Mouse (Mus musculus): ENCODE measurements at regions not wholly inside any gene's neighbourhood (a gene's known extent, or its start where the extent isn't known, plus 50 kb on each side); places are given as distances from the start of the nearest gene placed in this dataset.
"Not testable (repeated sequence)": the region's sequence is repeated elsewhere in the genome, so short reads cannot be mapped to it uniquely, and the experiment has no call there.

- intact Hi-C loops (cut with DNase I): no loop called here
These were observed 178.5 kb downstream of the Tmem114 start for GRCm38 (mm10) chr16:8246445-8246844.

GRCm38 (mm10) chr16:8245612-8246011 is 179.3 kb downstream of the Tmem114 start:
- intact Hi-C loops (cut with DNase I): no loop called here
- DNase-seq (ENCODE audit: low spot score): no peak

More at GRCm38 (mm10) chr16:8246445-8246844, 178.5 kb downstream of the Tmem114 start:
- no peak for DNase-seq (ENCODE audit: low spot score)

- intact Hi-C loops (cut with DNase I): no loop called here
- DNase-seq (ENCODE audit: low spot score): no peak
These were observed 190.6 kb downstream of the Tmem114 start for GRCm38 (mm10) chr16:8234351-8234750.

GRCm38 (mm10) chr16:8232079-8232478 is 192.9 kb downstream of the Tmem114 start:
- intact Hi-C loops (cut with DNase I): no loop called here
- no peak for DNase-seq (ENCODE audit: low spot score)

- intact Hi-C loops (cut with DNase I): no loop called here
- no peak for DNase-seq (ENCODE audit: low spot score)
These were observed 201.2 kb downstream of the Tmem114 start for GRCm38 (mm10) chr16:8223625-8224300.

GRCm38 (mm10) chr16:8208251-8209181 is 216.4 kb downstream of the Tmem114 start:
- DNase-seq (ENCODE audit: low spot score): peak; percentile 54
- intact Hi-C loops (cut with DNase I): no loop called here

GRCm38 (mm10) chr16:8205014-8205413 is 219.9 kb downstream of the Tmem114 start:
- no peak for DNase-seq (ENCODE audit: low spot score)
- intact Hi-C loops (cut with DNase I): no loop called here

DNA sequence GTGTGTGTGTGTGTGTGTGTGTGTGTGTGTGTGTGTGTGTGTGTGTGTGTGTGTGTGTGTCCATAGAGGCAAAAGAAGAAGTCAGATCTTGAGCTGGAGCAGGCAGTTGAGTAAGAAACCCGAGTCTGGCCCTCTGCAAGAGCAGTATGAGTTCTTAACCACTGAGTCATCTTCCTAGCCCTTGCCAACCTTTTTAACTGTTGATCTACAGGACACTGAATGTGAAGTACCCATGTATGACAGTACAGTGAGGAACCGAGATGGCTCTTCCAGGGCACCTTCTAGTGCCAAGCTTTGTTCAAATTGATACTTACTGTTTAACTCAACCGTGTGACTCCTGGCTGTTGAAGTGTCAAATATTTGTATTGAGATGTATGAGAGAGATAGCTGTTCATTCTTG is 223.6 kb downstream of the Tmem114 start:
- no peak for DNase-seq (ENCODE audit: low spot score)
- intact Hi-C loops (cut with DNase I): no loop called here

DNA sequence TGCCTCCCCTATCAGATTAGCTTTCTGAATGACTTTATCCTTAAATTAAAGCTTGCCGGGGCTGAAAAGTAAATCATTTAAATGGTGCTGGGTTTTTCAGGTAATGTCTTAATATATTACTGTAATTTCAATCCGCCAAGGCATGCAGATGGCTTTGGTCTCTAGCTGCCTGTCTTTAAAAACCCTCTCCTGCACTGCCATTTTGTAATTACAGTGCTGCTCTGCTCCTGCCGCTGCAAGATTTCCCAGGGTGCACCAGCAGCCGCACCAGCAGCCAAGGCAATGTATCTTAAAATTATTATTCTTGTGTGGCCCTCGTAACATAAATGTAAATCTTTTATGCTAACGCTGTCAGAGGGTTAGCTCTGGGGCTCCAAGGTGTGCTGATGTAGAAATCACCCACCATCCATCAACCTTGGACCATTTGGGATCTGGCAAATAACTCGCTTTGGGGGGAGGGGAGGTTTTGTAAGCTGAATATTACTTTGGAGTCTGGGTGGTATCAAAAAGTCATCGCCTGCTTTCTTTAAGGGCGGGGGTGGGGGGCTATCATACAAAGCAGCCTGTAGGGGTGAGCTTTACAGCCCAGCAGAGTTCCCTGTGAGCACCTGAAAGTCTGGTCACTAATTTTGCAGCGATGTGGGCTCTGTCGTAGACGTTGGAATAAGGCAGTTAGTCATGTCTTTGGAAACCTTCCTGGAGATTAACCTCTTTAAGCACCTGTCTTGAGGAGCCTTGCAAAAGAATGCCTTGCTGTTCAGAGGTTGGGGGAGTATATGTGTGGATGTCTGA is 226.0 kb downstream of the Tmem114 start:
- no peak for DNase-seq (ENCODE audit: low spot score)
- intact Hi-C loops (cut with DNase I): no loop called here

DNA sequence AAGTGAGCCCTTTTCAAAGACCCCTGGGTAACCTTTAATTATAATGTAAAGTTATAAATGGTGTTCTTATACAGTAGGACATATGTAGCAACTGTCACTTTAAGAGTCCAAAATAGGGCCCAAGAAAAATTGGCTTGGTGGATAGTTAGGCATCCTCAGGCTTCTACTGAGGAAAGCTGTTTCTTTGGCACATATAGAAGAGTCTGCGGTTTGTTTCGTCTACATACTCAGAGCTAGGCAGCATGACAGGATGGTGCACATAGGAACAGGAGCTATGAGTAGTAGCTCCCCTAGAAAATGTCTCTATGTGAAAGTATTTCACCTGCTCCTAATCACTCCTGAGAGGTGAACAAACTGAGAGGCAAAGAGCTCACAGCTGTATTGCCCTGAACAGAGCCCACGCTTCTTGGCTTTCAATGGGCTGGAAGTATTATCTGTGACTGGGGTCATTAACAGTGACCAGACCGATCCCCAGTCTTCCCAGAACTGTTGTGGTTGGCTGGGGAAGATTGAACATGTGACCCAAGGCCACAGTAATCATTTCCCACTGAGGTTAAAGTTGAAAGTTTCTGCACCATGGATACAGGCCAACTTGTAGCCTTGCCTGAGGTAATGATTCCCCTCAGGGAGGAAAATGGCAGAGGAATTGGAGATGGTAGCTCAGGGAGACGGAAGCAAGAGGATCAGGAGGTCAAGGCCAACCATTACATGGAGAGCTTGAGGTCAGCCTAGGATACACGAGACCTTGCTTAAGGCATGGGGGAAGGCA is 235.3 kb downstream of the Tmem114 start:
- no peak for DNase-seq (ENCODE audit: low spot score)
- intact Hi-C loops (cut with DNase I): no loop called here

GRCm38 (mm10) chr16:8189071-8189470 is 235.9 kb downstream of the Tmem114 start:
- intact Hi-C loops (cut with DNase I): no loop called here
- DNase-seq (ENCODE audit: low spot score): no peak

- no peak for DNase-seq (ENCODE audit: low spot score)
These were observed 236.4 kb downstream of the Tmem114 start for GRCm38 (mm10) chr16:8188505-8188904.

GRCm38 (mm10) chr16:8184781-8185180 is 240.2 kb downstream of the Tmem114 start:
- DNase-seq (ENCODE audit: low spot score): no peak
- intact Hi-C loops (cut with DNase I): no loop called here

More at GRCm38 (mm10) chr16:8188505-8188904, 236.4 kb downstream of the Tmem114 start:
- intact Hi-C loops (cut with DNase I): no loop called here

DNA sequence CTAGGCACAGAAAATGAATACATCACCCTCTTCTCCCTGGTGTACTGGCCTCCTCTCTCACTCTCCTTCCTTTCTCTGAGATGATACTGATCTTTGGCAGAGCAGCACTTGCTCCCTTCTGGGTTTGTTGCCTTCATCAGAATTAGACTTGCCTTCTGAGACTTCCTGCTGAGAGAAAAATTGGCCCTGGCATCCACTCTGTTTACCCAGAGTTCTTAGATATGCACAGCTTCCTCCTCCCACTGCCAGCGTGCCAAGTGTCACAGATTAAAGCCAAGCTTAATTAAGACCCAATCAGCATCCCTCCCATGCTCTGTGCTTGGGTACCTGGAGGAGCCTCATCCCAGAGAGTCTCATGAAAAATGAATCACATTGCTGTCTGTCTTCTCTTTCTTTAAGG is 246.0 kb downstream of the Tmem114 start:
- intact Hi-C loops (cut with DNase I): no loop called here
- DNase-seq (ENCODE audit: low spot score): no peak

- DNase-seq (ENCODE audit: low spot score); intact Hi-C loops (cut with DNase I): not testable (repeated sequence)
These were observed 247.7 kb downstream of the Tmem114 start for GRCm38 (mm10) chr16:8177226-8177625.

DNA sequence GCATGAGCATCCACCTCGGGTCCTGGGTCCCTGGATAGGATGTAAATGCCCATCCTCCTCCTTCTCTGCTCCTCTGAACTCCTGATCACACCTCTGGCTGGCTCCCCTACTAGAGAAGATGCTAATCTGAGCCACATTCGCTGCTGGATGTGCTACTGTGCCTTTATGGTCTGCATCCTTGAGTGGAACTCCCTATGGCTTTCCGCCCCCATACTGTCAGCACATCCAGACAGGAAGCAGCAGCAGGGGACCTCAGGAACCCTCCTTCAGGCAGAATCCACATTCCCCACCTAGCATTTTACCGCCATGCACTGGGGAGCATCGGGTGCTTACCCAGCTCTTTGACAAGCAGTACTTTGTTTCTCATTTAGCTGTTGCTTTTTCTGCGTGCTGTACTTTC is 248.8 kb downstream of the Tmem114 start:
- intact Hi-C loops (cut with DNase I): no loop called here
- no peak for DNase-seq (ENCODE audit: low spot score)

All from heart, postnatal 25 days (tissue).